Mouse (Mus musculus): ENCODE measurements around the gene Filip1.

Filip1 gene

DNA sequence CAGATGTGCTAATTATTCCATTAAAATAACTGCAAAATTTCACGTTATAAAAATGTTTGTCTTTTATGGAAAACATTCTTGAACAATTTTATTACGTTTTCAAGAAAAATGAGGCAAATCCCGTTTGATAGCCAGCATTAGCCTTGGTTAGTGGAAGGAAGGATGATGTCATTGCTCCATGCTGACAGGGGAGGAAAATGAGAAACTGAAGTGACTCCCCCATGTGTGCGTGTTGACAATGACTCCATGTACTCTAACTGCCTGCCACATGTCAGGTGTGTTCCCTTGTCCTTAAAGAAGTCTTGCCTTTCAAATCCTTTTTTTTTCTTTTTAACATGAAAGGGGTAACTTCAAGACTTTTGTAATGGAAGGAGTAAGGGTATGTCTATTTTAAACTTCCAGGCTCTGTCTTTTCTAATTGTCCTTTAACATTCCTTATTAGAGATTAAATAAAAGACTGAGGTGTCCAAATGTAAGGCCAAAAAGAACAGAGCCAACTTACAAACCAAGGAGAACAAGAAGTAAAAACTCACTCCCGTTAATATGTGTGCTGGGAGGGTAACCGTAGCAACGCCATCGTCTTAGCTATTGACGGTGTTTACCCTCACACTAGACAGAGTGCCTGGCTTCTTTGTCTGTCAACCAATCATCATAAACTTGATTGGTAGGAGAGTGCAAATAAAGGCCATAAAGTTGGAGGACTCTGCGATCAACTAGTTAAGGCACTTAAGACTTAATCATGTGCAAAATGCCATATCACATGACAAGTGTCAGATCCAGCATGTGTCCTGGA is 94.1 kb downstream of the Filip1 start:
- in situ Hi-C loops (cut with MboI; ENCODE audit: low sequenced_read_pairs) = no loop called here

DNA sequence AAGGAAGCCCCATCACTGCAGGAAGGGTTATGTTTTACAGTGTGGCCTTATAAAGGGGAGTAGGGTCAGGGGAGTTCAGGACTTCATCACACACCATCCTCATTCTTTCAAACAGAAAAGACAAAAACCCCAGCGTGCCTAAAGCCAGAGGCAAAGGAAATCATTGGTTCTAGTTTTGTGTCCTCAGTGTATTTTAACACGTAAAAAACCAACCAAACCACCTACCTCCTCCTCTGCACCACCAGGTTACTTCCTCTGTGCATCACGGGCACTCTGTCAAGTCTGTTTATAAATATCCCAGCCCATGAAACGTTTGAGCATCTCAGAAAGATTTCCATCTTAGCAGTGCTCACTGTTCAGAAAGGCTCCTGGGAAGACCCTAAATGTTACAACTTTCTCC is 98.4 kb downstream of the Filip1 start:
- in situ Hi-C loops (cut with MboI; ENCODE audit: low sequenced_read_pairs) = no loop called here

DNA sequence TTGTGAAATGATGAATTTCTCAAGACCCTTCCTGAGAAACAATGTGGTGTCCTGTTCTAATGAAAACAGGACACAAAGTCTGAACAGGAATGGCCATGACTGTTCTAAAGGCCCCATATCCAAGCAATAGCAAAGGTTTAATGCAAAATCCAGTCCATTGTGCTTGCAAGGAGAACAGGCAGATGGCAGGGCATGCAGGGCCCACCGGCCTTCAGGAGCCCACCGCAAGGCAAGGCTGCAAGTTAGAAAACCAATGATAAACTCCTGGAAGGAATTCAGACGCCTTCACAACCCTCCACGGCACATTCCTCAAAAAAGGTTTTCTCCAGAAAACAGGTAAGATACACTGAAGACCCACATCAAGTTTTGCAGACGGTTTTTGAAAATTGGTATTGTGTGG is 99.7 kb downstream of the Filip1 start:
- in situ Hi-C loops (cut with MboI; ENCODE audit: low sequenced_read_pairs) = no loop called here

DNA sequence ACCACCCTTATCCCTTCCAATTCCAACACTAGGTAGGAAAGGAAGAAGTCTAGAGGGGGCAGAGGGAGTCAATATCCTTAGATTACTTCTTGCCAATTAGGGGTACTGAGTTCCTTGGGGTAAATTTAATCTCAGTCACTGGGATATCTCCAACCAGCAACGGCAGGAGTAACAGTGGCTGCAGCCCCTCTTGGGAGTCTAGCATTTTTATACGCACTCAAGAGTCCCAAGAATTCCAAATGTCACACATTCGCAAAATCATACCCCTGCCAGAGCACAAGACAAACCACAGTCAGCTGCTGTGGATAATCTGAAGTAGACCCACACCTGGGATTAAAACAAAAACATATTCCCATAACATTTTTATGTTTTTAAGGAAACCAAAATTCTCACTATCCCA is 102.5 kb downstream of the Filip1 start:
- in situ Hi-C loops (cut with MboI; ENCODE audit: low sequenced_read_pairs) = no loop called here

DNA sequence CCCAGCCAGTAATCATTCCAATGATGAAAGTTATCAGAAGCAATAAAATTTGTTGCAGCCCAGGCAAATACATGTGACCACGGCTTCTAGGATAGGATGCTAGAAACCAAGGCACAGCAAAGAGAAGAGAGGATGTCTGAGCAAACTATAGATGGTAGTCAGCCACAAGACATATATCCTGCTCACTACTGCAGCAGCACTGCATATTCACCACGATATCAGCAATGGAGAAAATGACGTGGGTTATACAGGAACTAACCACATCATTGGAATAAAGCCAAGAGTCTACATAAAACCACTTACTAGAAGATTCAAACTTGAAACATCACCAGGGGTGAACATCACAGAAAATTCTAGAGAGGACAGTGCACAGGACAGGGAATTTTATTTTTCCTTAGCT is 113.8 kb downstream of the Filip1 start:
- in situ Hi-C loops (cut with MboI; ENCODE audit: low sequenced_read_pairs) = no loop called here

DNA sequence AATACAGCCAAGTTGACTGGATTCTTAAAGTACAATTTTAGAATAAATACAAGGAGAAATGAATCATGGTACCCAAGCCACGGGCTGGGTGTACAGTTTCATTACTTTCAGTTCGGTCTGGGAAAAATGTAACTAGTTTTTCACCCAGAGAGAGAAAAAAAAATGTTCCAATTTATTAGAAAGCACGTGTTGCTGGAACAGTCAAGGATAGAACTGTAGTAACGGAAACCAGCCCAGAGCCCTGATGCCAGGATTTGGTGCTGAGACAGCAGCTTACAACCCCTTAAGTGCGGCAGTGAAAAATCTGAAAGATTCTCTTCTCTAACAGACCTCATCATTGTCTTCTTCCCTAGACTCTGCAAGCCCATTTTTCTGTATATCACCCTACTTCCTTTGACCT is 118.0 kb downstream of the Filip1 start:
- in situ Hi-C loops (cut with MboI; ENCODE audit: low sequenced_read_pairs) = no loop called here

DNA sequence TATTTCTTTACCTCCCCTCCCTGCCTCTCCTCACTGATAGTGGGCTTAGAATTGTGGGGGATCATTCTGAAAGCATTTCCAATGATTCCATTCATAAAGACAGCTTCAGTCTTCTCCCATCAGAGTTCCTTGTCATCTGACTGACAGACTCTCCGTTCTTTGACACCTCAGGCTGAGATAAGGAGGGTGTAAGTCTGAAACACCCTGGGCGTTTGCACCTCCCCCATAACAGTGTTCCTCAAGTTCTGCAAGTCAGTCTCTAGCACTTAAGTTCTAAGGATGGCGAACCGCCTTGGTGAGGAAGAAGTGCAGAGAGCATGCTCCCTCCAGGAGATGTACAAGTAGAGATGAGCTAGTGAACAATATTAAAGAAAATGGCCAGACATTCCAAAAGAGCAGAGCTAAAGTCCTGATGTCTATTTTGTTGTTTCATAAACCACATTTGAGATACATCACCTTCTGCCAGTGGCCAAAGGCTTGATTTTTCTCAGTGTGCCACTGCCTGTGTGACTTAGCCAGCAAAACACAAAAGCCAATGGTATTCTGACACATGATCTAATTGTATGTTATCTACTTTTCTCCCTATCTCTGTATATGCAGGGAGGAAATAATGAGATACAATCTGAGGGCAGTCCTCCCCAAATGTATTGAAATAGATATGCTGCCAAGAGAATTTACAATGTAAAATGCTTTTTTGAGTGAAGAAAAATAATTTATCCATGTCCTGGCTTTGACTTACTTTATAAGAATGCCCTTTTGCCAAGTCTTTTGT is 118.6 kb downstream of the Filip1 start:
- in situ Hi-C loops (cut with MboI; ENCODE audit: low sequenced_read_pairs) = no loop called here

DNA sequence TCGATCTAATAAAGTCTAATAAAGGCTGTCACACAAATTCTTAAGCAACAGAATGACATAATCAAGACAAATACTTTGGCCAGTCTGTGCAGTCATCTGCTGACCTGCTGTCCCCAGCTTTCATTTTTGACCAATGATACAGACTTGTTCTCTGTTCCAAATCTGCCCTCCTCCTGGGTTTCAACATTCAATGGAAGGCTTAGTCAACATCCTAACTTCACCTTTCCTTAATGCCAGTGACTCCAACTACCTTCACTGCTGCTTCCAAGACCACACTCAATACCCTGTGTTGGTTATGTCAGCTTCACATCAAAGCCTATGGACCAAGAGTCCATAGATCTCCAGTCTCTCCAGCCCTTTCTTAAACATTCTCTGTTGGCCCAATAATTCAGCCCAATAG is 120.5 kb downstream of the Filip1 start:
- in situ Hi-C loops (cut with MboI; ENCODE audit: low sequenced_read_pairs) = no loop called here

DNA sequence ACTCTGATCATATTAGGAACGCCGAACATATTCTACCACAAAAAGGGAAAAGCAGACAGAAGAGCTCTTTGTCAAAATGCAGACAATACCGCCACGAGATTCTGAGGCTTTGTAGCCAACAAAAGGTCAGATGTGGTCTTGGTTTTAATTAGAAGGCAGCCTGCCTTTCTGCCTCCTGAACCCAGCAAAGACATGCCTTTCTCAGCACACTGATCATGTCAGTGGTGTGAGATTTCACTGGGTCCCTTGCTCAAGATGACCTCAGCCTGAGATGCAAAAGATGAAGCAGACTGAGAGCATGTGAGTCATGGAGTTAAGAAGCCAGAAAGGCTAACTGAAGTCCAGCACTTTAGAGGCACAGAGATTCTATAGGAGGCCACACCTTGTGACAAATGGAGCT is 122.2 kb downstream of the Filip1 start:
- in situ Hi-C loops (cut with MboI; ENCODE audit: low sequenced_read_pairs) = no loop called here

DNA sequence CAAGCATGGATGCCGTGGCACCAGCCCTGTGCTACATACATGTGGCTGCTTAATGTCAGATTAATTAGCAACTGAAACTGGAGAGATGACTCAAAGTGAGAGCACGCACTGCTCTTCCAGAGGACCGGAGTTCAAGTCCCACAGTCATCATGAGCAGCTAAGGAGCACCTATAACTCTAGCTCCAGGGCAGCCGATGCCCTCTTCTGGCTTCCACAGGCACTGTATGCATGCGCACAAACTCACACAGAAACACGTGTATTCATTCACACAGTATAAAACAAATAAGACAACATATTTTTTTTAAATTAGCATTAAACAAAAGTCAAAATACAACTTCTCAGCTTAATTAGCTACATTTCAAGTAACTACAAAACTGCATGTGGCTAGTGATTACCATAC is 123.5 kb downstream of the Filip1 start:
- in situ Hi-C loops (cut with MboI; ENCODE audit: low sequenced_read_pairs) = no loop called here

DNA sequence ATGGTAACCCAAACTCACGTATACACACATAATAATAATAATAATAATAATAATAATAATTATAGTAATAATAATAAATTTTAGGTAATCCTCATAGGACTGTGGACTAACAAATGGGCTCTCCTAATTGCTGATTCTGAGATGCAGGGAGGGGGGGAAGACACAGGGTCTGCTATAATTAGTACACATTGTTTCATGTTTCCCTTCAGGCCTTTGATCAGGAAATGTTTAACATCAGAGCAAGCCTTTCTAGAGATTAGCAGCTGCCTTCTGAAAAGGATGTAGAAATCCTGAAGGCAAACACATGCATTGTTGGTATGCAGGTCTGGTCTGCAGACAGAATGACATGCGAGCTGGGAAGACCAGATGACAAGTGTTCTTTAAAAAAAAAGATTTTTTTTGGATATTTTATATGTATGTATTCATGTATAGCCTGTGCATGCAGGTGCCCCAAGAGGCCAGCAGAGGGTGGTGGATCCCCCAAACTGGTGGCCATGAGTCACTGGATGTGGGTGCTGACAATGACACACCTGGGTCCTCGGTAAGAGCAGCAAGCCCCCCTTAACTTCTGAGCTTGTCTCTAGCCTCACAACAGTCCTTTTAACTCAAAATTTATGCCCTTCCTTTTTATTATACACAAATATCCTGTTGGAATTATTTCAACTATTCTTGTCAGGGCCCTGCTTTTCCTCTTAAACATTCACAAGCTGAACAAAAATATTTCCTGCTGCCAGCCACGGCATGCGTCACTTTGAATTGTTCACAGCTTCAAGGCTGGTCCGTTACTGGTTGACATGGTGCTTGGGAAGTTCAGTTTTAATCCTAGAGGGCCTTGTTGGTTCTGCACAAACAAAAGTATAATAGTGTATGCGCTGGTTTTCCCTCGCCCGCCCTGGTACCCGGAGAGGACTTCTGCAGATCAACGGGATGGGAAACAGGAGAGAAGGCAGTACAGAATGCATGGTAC is 127.1 kb downstream of the Filip1 start:
- in situ Hi-C loops (cut with MboI; ENCODE audit: low sequenced_read_pairs) = no loop called here

DNA sequence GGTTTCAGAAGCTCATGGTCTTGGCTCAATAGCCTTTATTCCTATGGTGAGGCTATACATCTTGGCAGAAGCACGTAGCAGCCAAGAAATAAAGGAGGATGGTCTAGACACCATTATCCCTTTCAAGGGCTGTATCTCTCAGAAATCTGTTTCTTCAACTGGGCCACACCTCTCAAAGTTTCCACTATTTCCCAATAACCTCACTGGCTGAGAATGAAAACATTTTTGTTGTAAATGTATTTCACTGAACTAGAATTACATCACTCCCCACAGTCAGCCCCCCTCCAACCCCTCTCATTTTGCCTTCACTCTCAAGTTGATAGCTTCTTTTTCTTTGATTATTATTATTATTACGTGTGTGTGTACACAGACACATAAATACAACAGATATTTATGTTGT is 129.5 kb downstream of the Filip1 start:
- in situ Hi-C loops (cut with MboI; ENCODE audit: low sequenced_read_pairs) = no loop called here

DNA sequence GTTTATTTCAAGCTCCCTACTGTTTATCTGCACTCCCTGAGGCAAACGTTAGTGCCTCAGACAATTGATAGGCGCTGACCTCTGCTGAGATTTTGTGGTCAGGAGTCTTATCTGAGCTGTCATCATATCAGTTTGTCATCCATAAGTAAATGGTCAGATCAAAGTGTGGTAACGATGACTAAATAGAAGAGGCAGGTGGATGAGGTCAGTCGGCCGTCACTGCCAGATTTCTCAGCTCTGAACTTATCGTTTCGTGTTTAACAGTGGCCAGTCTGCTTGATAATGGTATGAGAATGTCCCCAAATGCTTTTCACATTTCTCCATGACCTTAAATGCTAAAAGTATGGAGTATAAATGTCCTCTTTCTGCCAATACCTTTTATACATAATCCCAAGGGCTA is 132.6 kb downstream of the Filip1 start:
- in situ Hi-C loops (cut with MboI; ENCODE audit: low sequenced_read_pairs) = no loop called here

DNA sequence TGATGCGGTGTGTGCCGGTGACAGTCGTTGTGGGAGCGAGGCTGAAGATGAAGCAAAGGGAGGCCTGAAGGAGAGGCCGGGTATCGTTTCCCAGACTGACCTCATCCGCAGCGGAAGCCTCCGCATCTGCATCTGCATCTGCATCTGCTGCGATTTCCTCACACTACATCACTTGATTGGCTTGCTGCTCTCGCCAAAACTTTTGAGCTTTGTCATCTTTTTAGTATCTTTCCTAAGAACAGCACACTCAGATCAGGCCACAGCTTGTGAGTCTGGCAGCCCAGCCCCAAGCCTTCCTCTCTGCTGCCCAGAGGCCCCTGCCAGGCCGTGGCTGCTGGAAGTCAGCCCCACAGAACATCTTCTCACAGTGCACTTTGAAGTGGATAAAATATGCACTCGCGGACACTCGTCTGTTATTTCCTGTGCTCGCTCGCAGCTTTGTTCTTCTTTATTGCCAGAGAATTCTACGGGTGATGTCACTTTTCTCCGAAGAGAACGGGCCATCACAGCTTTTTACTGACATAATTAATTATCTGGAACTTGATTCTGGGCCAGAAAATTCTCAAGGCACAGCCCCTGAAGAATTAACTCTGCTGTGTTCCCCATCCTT is 137.0 kb downstream of the Filip1 start:
- in situ Hi-C loops (cut with MboI; ENCODE audit: low sequenced_read_pairs) = no loop called here

DNA sequence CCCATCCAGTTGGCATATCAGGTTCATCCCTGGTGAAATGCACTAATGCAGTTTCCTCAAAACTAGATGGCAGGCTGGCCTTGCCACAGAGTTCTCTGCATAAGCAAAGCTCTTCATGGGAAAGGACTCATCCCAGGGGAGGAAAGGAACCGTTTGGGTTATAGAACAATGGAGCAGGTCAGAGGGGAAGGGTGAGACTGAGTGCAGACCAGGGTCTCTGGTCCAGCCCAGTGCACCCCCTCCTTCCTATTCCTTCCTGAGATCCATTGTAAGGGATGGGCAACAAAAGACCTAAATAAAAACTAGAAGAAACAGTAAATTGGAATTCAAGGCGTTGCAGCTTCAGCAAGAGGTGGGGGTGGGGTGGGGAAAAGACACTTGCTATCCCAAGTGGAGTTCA is 140.1 kb downstream of the Filip1 start:
- in situ Hi-C loops (cut with MboI; ENCODE audit: low sequenced_read_pairs) = no loop called here

DNA sequence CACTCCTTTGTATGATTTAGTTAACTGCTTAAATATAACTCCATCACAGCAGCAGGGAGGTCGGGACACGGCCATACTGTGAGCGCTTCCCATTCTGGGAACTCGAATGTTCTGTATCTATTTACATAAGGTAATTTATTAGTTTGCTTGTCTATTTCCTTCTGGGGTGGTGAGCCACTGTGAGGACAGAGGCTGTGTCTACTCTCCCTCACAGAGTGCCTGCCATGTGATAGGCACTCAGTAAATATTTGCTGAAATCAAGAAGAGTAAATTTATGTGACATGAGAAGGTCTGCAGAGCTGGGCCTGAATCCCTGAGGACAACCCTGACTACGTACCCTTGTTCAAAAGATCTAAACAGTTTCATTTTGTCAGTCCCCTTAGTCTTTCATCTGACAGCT is 143.1 kb downstream of the Filip1 start:
- in situ Hi-C loops (cut with MboI; ENCODE audit: low sequenced_read_pairs) = no loop called here

DNA sequence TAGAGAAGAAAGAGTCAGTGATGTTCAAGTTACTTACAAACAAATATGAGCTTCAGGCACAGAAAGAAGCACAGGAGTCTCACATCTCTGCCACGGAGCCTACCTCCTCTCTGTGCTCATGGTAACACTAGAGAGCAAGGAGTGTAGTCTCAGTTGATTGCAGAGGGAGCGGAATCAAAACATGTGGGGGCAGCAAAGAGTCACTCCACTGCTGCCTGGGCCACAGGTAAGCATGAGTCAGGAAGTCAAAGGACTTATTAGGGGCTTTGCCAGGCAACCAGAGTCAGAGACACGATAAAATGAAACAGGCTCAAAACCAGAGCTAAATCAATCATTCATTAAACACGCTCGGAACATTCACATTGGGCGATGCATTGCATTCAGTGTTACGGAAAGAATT is 146.7 kb downstream of the Filip1 start:
- in situ Hi-C loops (cut with MboI; ENCODE audit: low sequenced_read_pairs) = no loop called here

DNA sequence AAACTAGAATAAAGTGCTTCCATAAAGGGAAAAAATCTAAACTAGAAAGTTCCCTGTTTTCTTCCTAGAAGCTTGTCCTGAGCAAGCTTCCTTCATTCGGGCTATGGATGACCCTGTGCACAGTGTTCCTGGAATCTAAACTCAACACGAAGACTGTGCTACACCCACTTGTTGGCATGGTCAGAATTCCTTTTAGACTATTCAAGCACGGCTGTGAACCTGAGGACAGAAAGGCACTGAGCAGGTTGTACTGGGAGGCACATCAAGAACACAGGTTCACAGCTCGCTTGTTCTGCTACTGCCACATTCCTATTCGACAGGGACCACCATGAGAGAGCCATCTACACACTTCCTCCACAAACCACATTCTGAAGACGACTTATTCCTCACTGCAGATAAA is 150.1 kb downstream of the Filip1 start:
- in situ Hi-C loops (cut with MboI; ENCODE audit: low sequenced_read_pairs) = no loop called here

DNA sequence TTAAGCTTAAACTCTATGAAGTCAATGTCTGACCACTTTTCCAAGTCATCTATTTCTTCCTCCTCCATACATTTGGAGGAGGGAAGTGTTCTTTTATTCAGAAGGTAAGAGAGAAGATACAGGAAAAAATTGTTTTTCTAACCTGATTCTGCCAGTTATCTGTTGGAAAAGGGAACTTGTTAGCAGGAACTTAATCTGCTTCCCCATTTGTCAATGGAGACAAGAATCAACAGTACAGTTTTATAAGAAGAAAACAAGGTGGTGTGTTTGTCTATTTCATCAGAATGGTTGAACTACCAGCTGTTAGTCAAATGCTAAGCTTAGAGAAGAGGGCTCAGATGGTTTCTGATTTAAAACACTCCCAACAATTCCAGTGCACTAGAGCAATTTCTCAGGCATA is 165.6 kb downstream of the Filip1 start:
- in situ Hi-C loops (cut with MboI; ENCODE audit: low sequenced_read_pairs) = no loop called here

DNA sequence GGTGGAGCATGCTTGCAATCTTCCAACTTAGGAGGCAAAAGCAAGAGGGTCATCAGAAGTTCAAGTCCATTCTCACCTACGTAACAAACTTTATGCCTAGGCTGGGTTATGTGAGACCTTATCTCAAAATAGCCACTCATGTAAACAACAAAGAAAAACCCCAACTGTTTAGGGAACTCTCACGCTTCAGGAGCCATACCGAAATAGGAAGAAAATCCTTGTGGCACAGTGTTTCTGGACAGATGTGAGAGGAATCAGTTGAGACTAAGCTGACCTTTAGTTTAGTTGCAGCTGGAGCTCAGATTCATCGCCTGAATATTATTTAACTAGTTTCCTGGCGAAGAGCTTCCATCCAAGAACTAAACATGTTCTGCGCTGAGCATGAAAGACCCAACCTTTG is 170.0 kb downstream of the Filip1 start:
- in situ Hi-C loops (cut with MboI; ENCODE audit: low sequenced_read_pairs) = no loop called here

DNA sequence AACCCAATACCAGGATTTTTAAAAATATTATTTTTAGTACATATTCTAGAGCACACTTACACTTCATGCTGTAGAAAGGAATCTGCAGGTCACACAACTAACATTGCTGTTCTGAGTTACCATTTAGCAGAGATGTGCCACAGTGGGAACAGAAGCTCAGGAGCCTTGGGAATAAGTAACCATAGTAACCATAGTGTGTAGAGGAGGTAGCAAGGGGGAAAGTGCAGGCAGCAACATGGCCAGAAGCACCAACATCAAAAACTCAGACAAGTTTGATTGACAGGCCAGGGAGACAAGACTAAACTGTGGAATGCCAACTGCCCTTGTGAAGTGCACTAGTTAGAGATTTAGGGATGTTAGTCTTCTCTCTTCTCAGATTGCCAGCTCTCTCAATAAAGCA is 170.6 kb downstream of the Filip1 start:
- in situ Hi-C loops (cut with MboI; ENCODE audit: low sequenced_read_pairs) = no loop called here

Measured in CH12F3 (cell line).